Mouse (Mus musculus) embryonic facial prominence, embryonic 14.5 days (tissue): ENCODE measurements at regions not wholly inside any gene's neighbourhood (a gene's known extent, or its start where the extent isn't known, plus 50 kb on each side); places are given as distances from the start of the nearest gene placed in this dataset.

Experiments used
- ATAC-seq: fragments of 200-750 bp; cut with Nextera tagmentation; 2 replicates; pipeline ENCODE4 v1.8.0; 2017; ENCODE audit warnings: low read depth, moderate number of reproducible peaks, moderate TSS enrichment
- DNase-seq: peaks from one replicate; pipeline ENCODE4 v3.0.0-alpha.2; 2015; ENCODE audit warnings: low spot score
- H3K27ac ChIP-seq: fragments of 300-500 bp; sonication (generic); replicated peaks from 2 replicates; pipeline ENCODE4 v1.5.1; 2014; ENCODE audit warnings: low read depth, mild to moderate bottlenecking, low read length, moderate library complexity
- H3K27me3 ChIP-seq: fragments of 300-500 bp; sonication (generic); replicated peaks from 2 replicates; pipeline ENCODE4 v1.6.1; 2014; ENCODE audit warnings: low read length; ENCODE audit not compliant: control insufficient read depth, insufficient read depth
- H3K36me3 ChIP-seq: fragments of 300-500 bp; sonication (generic); 2 replicates; pipeline ENCODE4 v1.6.1; 2014; ENCODE audit warnings: low read length, mixed read lengths; ENCODE audit not compliant: control insufficient read depth, insufficient read depth
- H3K4me1 ChIP-seq: fragments of 300-500 bp; sonication (generic); 2 replicates; pipeline ENCODE4 v1.6.1; 2014; ENCODE audit warnings: antibody characterized with exemption, low read length; ENCODE audit not compliant: control insufficient read depth, insufficient read depth
- H3K4me2 ChIP-seq: fragments of 300-500 bp; sonication (generic); 2 replicates; pipeline ENCODE4 v1.6.1; 2014; ENCODE audit warnings: low read depth, mild to moderate bottlenecking, low read length, moderate library complexity, mixed read lengths
- H3K4me3 ChIP-seq: fragments of 300-500 bp; sonication (generic); 2 replicates; pipeline ENCODE4 v1.5.1; 2014; ENCODE audit warnings: low read depth, mild to moderate bottlenecking, low read length
- H3K9ac ChIP-seq: fragments of 300-500 bp; sonication (generic); 2 replicates; pipeline ENCODE4 v1.6.1; 2014; ENCODE audit warnings: low read depth, mild to moderate bottlenecking, low read length, moderate library complexity, mixed read lengths
- H3K9me3 ChIP-seq: fragments of 300-500 bp; sonication (generic); 2 replicates; pipeline ENCODE4 v1.6.1; 2016; ENCODE audit warnings: low read length; ENCODE audit not compliant: control insufficient read depth
- WGBS: fragments of 180-500 bp; shearing (Covaris S2); extraction: QIAGEN DNeasy Blood & Tissue Kit; methylation state at CpG from one replicate; pipeline ENCODE4 v1.1.7; 2014; 5-methylcytosine and 5-hydroxymethylcytosine counted together

- WGBS, result 66% methylated on average over 4 of the region's 4 CpGs
- no peaks in the 10 kb centered on the region for H3K36me3 ChIP-seq
- no peak for ATAC-seq
- no peak overlapping the region for H3K9ac ChIP-seq
- no peak for DNase-seq
- no peaks in the 10 kb centered on the region for H3K4me1 ChIP-seq
- no peaks in the 10 kb centered on the region for H3K9me3 ChIP-seq
- H3K27ac ChIP-seq, result no peak overlapping the region
- H3K4me2 ChIP-seq, result no peak overlapping the region
- no peaks in the 10 kb centered on the region for H3K27me3 ChIP-seq
- H3K4me3 ChIP-seq, result no peak overlapping the region
Measured at GRCm38 (mm10) chr3:61605469-61605868, 239.7 kb upstream of the B430305J03Rik start.

- H3K36me3 ChIP-seq, result no peaks in the 10 kb centered on the region
- no peak overlapping the region for H3K9ac ChIP-seq
- no peak overlapping the region for H3K4me2 ChIP-seq
- WGBS, result 82% methylated on average over 2 of the region's 2 CpGs
- no peak for DNase-seq
- H3K4me3 ChIP-seq, result no peak overlapping the region
- no peaks in the 10 kb centered on the region for H3K27me3 ChIP-seq
- H3K9me3 ChIP-seq, result no peaks in the 10 kb centered on the region
- no peak overlapping the region for H3K27ac ChIP-seq
- no peak for ATAC-seq
- no peaks in the 10 kb centered on the region for H3K4me1 ChIP-seq
Measured at GRCm38 (mm10) chr3:61602891-61603290, 237.1 kb upstream of the B430305J03Rik start.

GRCm38 (mm10) chr3:61595574-61595973 lies 229.8 kb upstream of the B430305J03Rik start:
- Histone ChIP-seq H3K4me1 (no peaks in the 10 kb centered on the region), H3K9me3 (no peaks in the 10 kb centered on the region), H3K9ac (no peak overlapping the region), H3K4me3 (no peak overlapping the region), H3K27me3 (no peaks in the 10 kb centered on the region), H3K4me2 (no peak overlapping the region), H3K36me3 (no peaks in the 10 kb centered on the region), H3K27ac (no peak overlapping the region)
- DNase-seq (no peak), ATAC-seq (no peak)

DNA sequence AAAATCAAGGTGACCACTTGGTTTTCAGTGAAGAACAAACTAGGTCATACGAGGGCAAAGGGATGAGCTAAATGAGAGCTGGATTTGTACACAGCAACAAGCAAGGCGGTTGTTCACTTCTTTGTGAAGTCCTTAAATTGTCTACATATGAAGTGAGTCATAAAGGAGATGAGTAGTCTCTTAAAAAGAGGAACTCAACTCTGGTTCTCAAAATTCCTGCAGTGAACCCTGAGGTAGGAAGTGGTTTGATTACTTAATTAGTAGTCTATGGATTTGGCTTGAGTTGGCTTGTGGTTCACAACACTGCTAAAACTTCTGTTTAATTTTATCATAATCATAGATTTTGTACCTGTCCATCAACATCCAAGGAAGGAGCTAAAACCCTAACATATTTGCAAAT lies 226.6 kb upstream of the B430305J03Rik start:
- Histone ChIP-seq H3K9ac (no peak overlapping the region), H3K27me3 (no peaks in the 10 kb centered on the region), H3K27ac (no peak overlapping the region), H3K4me2 (no peak overlapping the region), H3K4me3 (no peak overlapping the region), H3K36me3 (no peaks in the 10 kb centered on the region), H3K4me1 (no peaks in the 10 kb centered on the region), H3K9me3 (no peaks in the 10 kb centered on the region)
- DNase-seq (no peak), ATAC-seq (no peak)
- WGBS, result 84% methylated on average over 2 of the region's 2 CpGs

DNA sequence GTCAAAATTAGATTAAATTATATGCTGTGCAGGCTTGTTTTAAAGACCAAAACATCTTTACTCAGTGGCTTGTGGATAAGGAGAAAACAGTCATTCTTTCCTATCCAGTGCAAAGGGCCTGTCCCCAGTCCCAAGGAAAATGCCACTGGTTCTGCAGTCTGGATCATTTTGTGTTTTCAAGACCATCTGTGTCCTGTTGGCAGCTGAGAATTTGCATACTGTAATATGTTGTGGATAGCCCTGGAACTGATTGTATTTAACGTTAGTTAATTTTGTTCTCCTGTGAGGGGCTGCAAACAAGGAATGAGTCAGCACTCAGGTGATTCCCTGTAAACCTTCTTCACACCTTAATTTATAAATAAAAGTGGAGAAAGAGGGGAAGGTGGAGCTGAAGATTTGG lies 217.9 kb upstream of the B430305J03Rik start:
- Histone ChIP-seq H3K36me3 (no peaks in the 10 kb centered on the region), H3K4me1 (no peaks in the 10 kb centered on the region), H3K9me3 (no peaks in the 10 kb centered on the region), H3K4me2 (no peak overlapping the region), H3K4me3 (no peak overlapping the region), H3K9ac (no peak overlapping the region), H3K27ac (no peak overlapping the region), H3K27me3 (no peaks in the 10 kb centered on the region)
- DNase-seq (no peak), ATAC-seq (no peak)
- 65% methylated on average over 1 of the region's 1 CpGs for WGBS

- ATAC-seq (no peak), DNase-seq (peak; percentile 4)
- Histone ChIP-seq H3K27me3 (no peaks in the 10 kb centered on the region), H3K4me1 (no peaks in the 10 kb centered on the region), H3K4me3 (no peak overlapping the region), H3K36me3 (no peaks in the 10 kb centered on the region), H3K4me2 (no peak overlapping the region), H3K9me3 (no peaks in the 10 kb centered on the region), H3K9ac (no peak overlapping the region), H3K27ac (no peak overlapping the region)
- WGBS, result 65% methylated on average over 2 of the region's 2 CpGs
Measured at GRCm38 (mm10) chr3:61582927-61583326, 217.2 kb upstream of the B430305J03Rik start.

GRCm38 (mm10) chr3:61580252-61580651 lies 214.5 kb upstream of the B430305J03Rik start:
- ATAC-seq (no peak), DNase-seq (no peak)
- WGBS, result 79% methylated on average over 3 of the region's 3 CpGs
- Histone ChIP-seq H3K9me3 (no peaks in the 10 kb centered on the region), H3K9ac (no peak overlapping the region), H3K27me3 (no peaks in the 10 kb centered on the region), H3K27ac (no peak overlapping the region), H3K36me3 (no peaks in the 10 kb centered on the region), H3K4me3 (no peak overlapping the region), H3K4me2 (no peak overlapping the region), H3K4me1 (no peaks in the 10 kb centered on the region)

GRCm38 (mm10) chr3:61537113-61537512 lies 171.4 kb upstream of the B430305J03Rik start:
- no peaks in the 10 kb centered on the region for H3K9me3 ChIP-seq
- WGBS, result 47% methylated on average over 1 of the region's 1 CpGs
- no peaks in the 10 kb centered on the region for H3K36me3 ChIP-seq
- no peak for DNase-seq
- no peak overlapping the region for H3K4me2 ChIP-seq
- no peaks in the 10 kb centered on the region for H3K27me3 ChIP-seq
- no peak overlapping the region for H3K9ac ChIP-seq
- H3K4me3 ChIP-seq, result no peak overlapping the region
- no peak overlapping the region for H3K27ac ChIP-seq
- ATAC-seq, result no peak
- no peaks in the 10 kb centered on the region for H3K4me1 ChIP-seq

DNA sequence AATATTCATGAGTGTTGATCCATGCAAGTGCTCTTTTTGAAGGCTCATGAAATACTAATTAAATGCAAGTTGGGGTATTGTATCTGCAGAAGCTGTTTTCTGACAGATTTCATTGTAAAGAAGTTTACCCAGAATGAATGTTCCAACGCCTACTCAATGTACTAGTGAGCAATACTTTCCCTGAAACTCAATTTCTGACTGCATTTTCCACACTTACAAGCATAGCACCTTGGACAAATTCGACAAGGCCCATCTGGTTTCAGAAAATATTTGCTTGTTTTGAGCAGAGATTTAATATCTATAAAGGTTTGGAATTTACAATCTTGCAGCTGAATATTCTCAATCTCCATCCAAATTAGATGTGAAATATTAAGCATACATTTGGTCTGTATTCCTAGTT lies 170.0 kb upstream of the B430305J03Rik start:
- DNase-seq (no peak), ATAC-seq (no peak)
- H3K9me3 ChIP-seq, result no peaks in the 10 kb centered on the region
- H3K27ac ChIP-seq, result no peak overlapping the region
- H3K36me3 ChIP-seq, result no peaks in the 10 kb centered on the region
- no peaks in the 10 kb centered on the region for H3K4me1 ChIP-seq
- no peaks in the 10 kb centered on the region for H3K27me3 ChIP-seq
- H3K9ac ChIP-seq, result no peak overlapping the region
- no peak overlapping the region for H3K4me2 ChIP-seq
- no peak overlapping the region for H3K4me3 ChIP-seq
- WGBS, result 65% methylated on average over 2 of the region's 2 CpGs
